22 mouse cellular contexts compared by ENCODE assay signal in genomic region chr7:44666462-44666861, GRCm38 (mm10). TPM values are rescaled to one million over a fixed set of nuclear protein-coding genes. Genes with fewer than 3 reads are reported as not detected.
DNase-seq lines count a peak whose midpoint lies in the region; ATAC-seq and TF ChIP-seq lines count a peak whose summit lies in the region.
"Had no signal": no experiment of that assay in that cellular context is flagged by ENCODE, and none has a peak within 500 bp of the region (broad histone marks: within the 10 kb centered on the region; RNA-seq: fewer than 3 reads in every experiment).

No protein-coding gene starts in this region.

- ATAC-seq in megakaryocyte-erythroid progenitor cell, adult 5-6 weeks (replicated peaks; ENCODE audit: low FRiP score, low TSS enrichment, poor library complexity, severe bottlenecking): no peak

- DNase-seq in cerebellum, adult 2 months: no peak
- no peak for DNase-seq in cerebellum, adult 18-20 months
- DNase-seq in left cerebral cortex, adult 2 months (ENCODE audit: extremely low spot score in 1 of 2, low spot score in 2 of 2): no peak
- no peak for DNase-seq in left cerebral cortex, adult 9 months (ENCODE audit: low spot score in 2 of 2)
- peak; percentile 39 for DNase-seq in 416B (ENCODE audit: low read depth)
- no peak for DNase-seq in brain, embryonic 14.5 days (ENCODE audit: low read depth)
- DNase-seq in embryo, embryonic 10.5 days (ENCODE audit: low spot score): no peak
- DNase-seq: cerebellum, adult 11-12 months; embryo, embryonic 11 days; gastrocnemius, postnatal 36 days; kidney, adult 18-20 months; layer of hippocampus, adult 9-11 months; left cerebral cortex, postnatal 4 days; midbrain, embryonic 14.5 days; thymus, postnatal 4 days had no signal

- WGBS in cerebellum, adult 2 months: 86% methylated on average over 2 of the region's 2 CpGs

- no peak for TF ChIP-seq POLR2A in cerebellum, adult 2 months (IDR thresholded peaks at IDR 0.05; ENCODE audit: borderline replicate concordance, insufficient read depth, low read length)
- TF ChIP-seq POLR2A in brain, embryonic 14.5 days (IDR thresholded peaks at IDR 0.05; ENCODE audit: borderline replicate concordance, extremely low read depth, insufficient read depth, insufficient read length, poor library complexity, severe bottlenecking): no peak

- no peak overlapping the region for H3K4me3 ChIP-seq in cerebellum, adult 2 months (replicated peaks; ENCODE audit: insufficient read depth, low read depth, low read length)
- H3K4me3 ChIP-seq in left cerebral cortex, adult 2 months: no peak overlapping the region
- H3K4me3 ChIP-seq: heart, embryonic 13.5 days; stomach, embryonic 15.5 days had no signal

- intact Hi-C loops in left cerebral cortex, adult 2 months (cut with DNase I): loop anchor here (5.0 kb wide), 1 partner anchor 36 kb away; no protein-coding TSS in a partner anchor

- H3K27ac ChIP-seq in cerebellum, adult 2 months (ENCODE audit: insufficient read depth, low read length): no peak overlapping the region
- no peak overlapping the region for H3K27ac ChIP-seq in left cerebral cortex, adult 2 months
- H3K27ac ChIP-seq: heart, embryonic 13.5 days; stomach, embryonic 15.5 days had no signal

- 0 out of 2 replicates have a peak, but pooled peaks have one; percentile 18 for TF ChIP-seq CTCF in cerebellum, adult 2 months (IDR thresholded peaks at IDR 0.05; ENCODE audit: borderline replicate concordance, insufficient read depth, low read depth, low read length)
- TF ChIP-seq CTCF in left cerebral cortex, adult 2 months (IDR thresholded peaks at IDR 0.05): peak; percentile 8
- TF ChIP-seq CTCF in brain, embryonic 14.5 days (IDR thresholded peaks at IDR 0.05; ENCODE audit: borderline replicate concordance, extremely low read depth, insufficient read depth, insufficient read length): 0 out of 2 replicates have a peak, but pooled peaks have one; percentile 14

- H3K4me1 ChIP-seq in cerebellum, adult 2 months (ENCODE audit: control insufficient read depth, insufficient read depth, low read length): peaks cover 4% of the 10 kb centered on the region; the same call in 1 of the 2 replicates

- H3K27me3 ChIP-seq in cerebellum, adult 2 months (ENCODE audit: control insufficient read depth, insufficient read depth, low read length): no peaks in the 10 kb centered on the region

RNA-seq across cellular contexts. Expression of gene Myh14, which starts 4.2 kb away (rescaled TPM):
- 54.9 and 56.2 TPM in 2 replicates for polyA plus RNA-seq in cerebellum, adult 2 months (2012; rRNA removed)
- total RNA-seq in left cerebral cortex, adult 2 months (2021): 10 to 100 TPM; 21.1 to 21.4 TPM
- 0.72 and 1.8 TPM in 2 replicates for polyA plus RNA-seq in brain, embryonic 14.5 days (2012; rRNA removed)
- total RNA-seq in megakaryocyte-erythroid progenitor cell, adult 5-6 weeks (2014; fragmentation: Nextera tagmentation): not detected in 2 replicates
- not detected in 2 replicates for total RNA-seq in megakaryocyte-erythroid progenitor cell, adult 5-6 weeks (2017)
- total RNA-seq: G1E had no signal
- polyA plus RNA-seq: G1E had no signal

RNA-seq across cellular contexts. Expression of gene Izumo2, which starts 42.1 kb away (rescaled TPM):
- not detected in 2 replicates for polyA plus RNA-seq in cerebellum, adult 2 months (2012; rRNA removed)
- not detected for total RNA-seq in left cerebral cortex, adult 2 months (2021)
- not detected in 2 replicates for polyA plus RNA-seq in brain, embryonic 14.5 days (2012; rRNA removed)
- total RNA-seq in megakaryocyte-erythroid progenitor cell, adult 5-6 weeks (2014; fragmentation: Nextera tagmentation): not detected in 2 replicates
- total RNA-seq in megakaryocyte-erythroid progenitor cell, adult 5-6 weeks (2017): not detected in 2 replicates
- total RNA-seq: G1E; gastrocnemius, postnatal 36 days; left cerebral cortex, postnatal 4 days had no signal
- polyA plus RNA-seq: G1E; heart, embryonic 13.5 days; hindbrain, embryonic 11.5 days; liver, embryonic 16.5 days; midbrain, embryonic 14.5 days; neural tube, embryonic 11.5 days; stomach, embryonic 15.5 days had no signal

Comparison
In these comparisons a context has a peak if more than half of its experiments do, and no peak if none do; other contexts are left out.
1. RNA of gene Myh14, which starts 4.2 kb away (total RNA-seq): 21.1 to 21.4 TPM in left cerebral cortex, adult 2 months; not detected in megakaryocyte-erythroid progenitor cell, adult 5-6 weeks; every median in the first group is over 10 times any median in the second.
2. Peak in every context shown above with its lines, with median percentiles within 50 percentile points of each other: CTCF ChIP-seq.